Mouse (Mus musculus) hindbrain, embryonic 15.5 days (tissue): ENCODE results near the gene Gper1. TPM values are rescaled to one million over a fixed set of nuclear protein-coding genes. Genes with fewer than 3 reads are reported as not detected.

Experiments used
- ATAC-seq: fragments of 200-750 bp; cut with Nextera tagmentation; 2 replicates; pipeline ENCODE4 v1.8.0; 2017; ENCODE audit warnings: low read depth, moderate number of reproducible peaks, moderate TSS enrichment; ENCODE audit not compliant: low FRiP score
- H3K27ac ChIP-seq: fragments of 300-500 bp; sonication (generic); replicated peaks from 2 replicates; pipeline ENCODE4 v1.5.1; 2015; ENCODE audit warnings: mild to moderate bottlenecking, inconsistent platforms
- H3K27me3 ChIP-seq: fragments of 300-500 bp; sonication (generic); 2 replicates; pipeline ENCODE4 v1.6.1; 2015; ENCODE audit warnings: control low read depth, inconsistent platforms
- H3K36me3 ChIP-seq: fragments of 300-500 bp; sonication (generic); 2 replicates; pipeline ENCODE4 v1.6.1; 2015; ENCODE audit warnings: control low read depth, inconsistent platforms
- H3K4me1 ChIP-seq: fragments of 300-500 bp; sonication (generic); replicated peaks from 2 replicates; pipeline ENCODE4 v1.6.1; 2015; ENCODE audit warnings: control low read depth, inconsistent platforms
- H3K4me2 ChIP-seq: fragments of 300-500 bp; sonication (generic); 2 replicates; pipeline ENCODE4 v1.6.1; 2015; ENCODE audit warnings: moderate library complexity, mild to moderate bottlenecking, inconsistent platforms
- H3K4me3 ChIP-seq: fragments of 300-500 bp; sonication (generic); 2 replicates; pipeline ENCODE4 v1.5.1; 2015; ENCODE audit warnings: mild to moderate bottlenecking, inconsistent platforms
- H3K9ac ChIP-seq: fragments of 300-500 bp; sonication (generic); 2 replicates; pipeline ENCODE4 v1.6.1; 2015; ENCODE audit warnings: inconsistent platforms
- H3K9me3 ChIP-seq: fragments of 300-500 bp; sonication (generic); 2 replicates; pipeline ENCODE4 v1.6.1; 2016; ENCODE audit warnings: control low read depth, inconsistent platforms
- WGBS: fragments of 180-500 bp; shearing (Covaris S2); methylation state at CpG from one replicate; pipeline ENCODE4 v1.1.7; 2015; 5-methylcytosine and 5-hydroxymethylcytosine counted together
- polyA plus RNA-seq: library from polyadenylated mRNA; unstranded; fragments of >200 nt; fragmentation: Nextera tagmentation; extraction: Ambion mirVana; gene quantifications from 2 replicates; pipeline ENCODE4 v1.2.1, GENCODE M21; 2015

Gene Gper1
- polyA plus RNA-seq, 1 experiment from 2014 or later, result 8.6 TPM

DNA sequence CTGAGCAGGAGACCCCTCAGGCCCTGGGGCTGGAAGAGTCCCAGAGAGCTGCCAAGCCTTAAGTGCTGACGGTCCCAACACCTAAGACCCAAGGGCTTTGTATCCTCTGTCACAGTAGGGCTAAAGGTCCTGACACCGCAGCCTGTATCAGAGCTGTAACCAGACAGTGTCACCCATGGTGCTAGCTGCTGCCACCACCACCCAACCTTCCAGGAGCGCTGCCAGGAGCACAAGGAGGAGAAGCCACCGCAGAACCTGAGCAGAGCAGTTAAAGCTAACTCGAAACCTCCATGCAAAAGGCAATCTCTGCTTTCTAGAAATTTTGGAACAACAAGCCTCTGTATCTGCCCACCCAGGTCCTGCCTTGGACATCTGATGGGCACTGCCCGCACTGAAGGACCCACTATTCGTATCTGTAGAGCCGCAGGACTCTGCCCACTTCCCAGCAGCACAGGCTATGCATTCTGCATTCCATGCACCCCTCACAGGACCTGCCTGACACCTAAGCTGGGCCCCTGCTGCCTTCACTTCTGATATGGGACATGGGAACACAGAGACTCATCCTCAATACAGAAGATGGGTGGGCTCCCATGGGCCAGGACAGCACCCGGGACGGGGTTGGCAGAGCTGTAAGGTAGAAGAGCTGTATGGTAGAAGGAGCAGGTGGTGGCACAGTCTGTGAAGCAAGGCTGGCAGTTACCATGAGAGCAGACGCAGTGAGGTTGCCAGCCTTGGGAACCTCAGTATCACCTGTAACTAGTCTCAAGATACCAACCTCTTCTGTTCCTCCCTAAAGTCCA lies 18.2 kb downstream of the Gper1 start:
- WGBS, result 97% methylated on average over 11 of the region's 11 CpGs
- H3K27me3 ChIP-seq, result no peaks in the 10 kb centered on the region
- no peaks in the 10 kb centered on the region for H3K9me3 ChIP-seq
- no peaks in the 10 kb centered on the region for H3K36me3 ChIP-seq
- no peak overlapping the region for H3K4me2 ChIP-seq
- peak overlapping the region; percentile 7; the same call in 1 of the 2 replicates for H3K27ac ChIP-seq
- ATAC-seq, result no peak
- no peak overlapping the region for H3K4me3 ChIP-seq
- peaks cover 27% of the 10 kb centered on the region for H3K4me1 ChIP-seq
- H3K9ac ChIP-seq, result no peak overlapping the region

GRCm38 (mm10) chr5:139441726-139442018 lies 18.7 kb downstream of the Gper1 start:
- no peaks in the 10 kb centered on the region for H3K36me3 ChIP-seq
- H3K27me3 ChIP-seq, result no peaks in the 10 kb centered on the region
- H3K9me3 ChIP-seq, result no peaks in the 10 kb centered on the region
- H3K4me3 ChIP-seq, result no peak overlapping the region
- H3K9ac ChIP-seq, result no peak overlapping the region
- peak overlapping the region; percentile 7; the same call in 1 of the 2 replicates for H3K27ac ChIP-seq
- no peak overlapping the region for H3K4me2 ChIP-seq
- no peak for ATAC-seq
- WGBS, result 89% methylated on average over 2 of the region's 2 CpGs
- H3K4me1 ChIP-seq, result peaks cover 26% of the 10 kb centered on the region

DNA sequence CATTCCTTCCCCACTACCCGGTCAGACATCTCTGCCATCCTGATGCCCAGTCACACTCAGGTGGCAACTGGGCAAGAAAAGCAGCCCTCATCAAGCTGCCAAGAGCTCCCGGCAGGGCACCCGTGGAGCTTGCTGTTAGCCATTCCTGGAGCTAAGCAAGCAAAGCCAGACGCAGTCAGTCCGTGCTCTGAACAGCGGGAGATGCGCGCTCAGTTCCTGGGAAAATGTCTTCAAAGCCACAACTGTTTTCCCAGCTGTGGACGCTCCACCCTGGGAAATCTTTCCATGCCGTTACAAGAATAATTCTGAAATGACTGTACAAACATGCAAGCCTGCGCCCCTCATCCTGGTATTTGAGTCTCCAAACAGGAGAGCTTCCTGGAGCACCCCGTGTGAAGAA lies 19.5 kb downstream of the Gper1 start:
- WGBS, result 62% methylated on average over 12 of the region's 12 CpGs

GRCm38 (mm10) chr5:139442962-139443361 lies 20.0 kb downstream of the Gper1 start:
- Histone ChIP-seq H3K27ac (peak overlapping the region; percentile 56; the same call in 1 of the 2 replicates), H3K4me1 (peaks cover 26% of the 10 kb centered on the region), H3K4me3 (no peak overlapping the region), H3K4me2 (no peak overlapping the region), H3K36me3 (no peaks in the 10 kb centered on the region), H3K9ac (no peak overlapping the region), H3K9me3 (no peaks in the 10 kb centered on the region), H3K27me3 (no peaks in the 10 kb centered on the region)
- WGBS, result 78% methylated on average over 4 of the region's 4 CpGs
- no peak for ATAC-seq

More for the DNA sequence above, 19.5 kb downstream of the Gper1 start:
- Histone ChIP-seq H3K9me3 (no peaks in the 10 kb centered on the region), H3K4me3 (no peak overlapping the region), H3K27ac (peak overlapping the region; percentile 69), H3K4me1 (peaks cover 26% of the 10 kb centered on the region), H3K36me3 (no peaks in the 10 kb centered on the region), H3K27me3 (no peaks in the 10 kb centered on the region), H3K9ac (no peak overlapping the region), H3K4me2 (no peak overlapping the region)
- ATAC-seq, result no peak

- ATAC-seq, result no peak
- no peak overlapping the region for H3K9ac ChIP-seq
- H3K27me3 ChIP-seq, result no peaks in the 10 kb centered on the region
- 83% methylated on average over 8 of the region's 8 CpGs for WGBS
- H3K36me3 ChIP-seq, result no peaks in the 10 kb centered on the region
- H3K27ac ChIP-seq, result no peak overlapping the region
- H3K4me3 ChIP-seq, result no peak overlapping the region
- H3K4me2 ChIP-seq, result no peak overlapping the region
- no peaks in the 10 kb centered on the region for H3K9me3 ChIP-seq
- H3K4me1 ChIP-seq, result peaks cover 37% of the 10 kb centered on the region
Observed at GRCm38 (mm10) chr5:139445258-139445657, 22.3 kb downstream of the Gper1 start.

GRCm38 (mm10) chr5:139448025-139448424 lies 25.1 kb downstream of the Gper1 start:
- Histone ChIP-seq H3K27ac (no peak overlapping the region), H3K9ac (no peak overlapping the region), H3K4me3 (no peak overlapping the region), H3K9me3 (no peaks in the 10 kb centered on the region), H3K36me3 (no peaks in the 10 kb centered on the region), H3K4me1 (peaks cover 19% of the 10 kb centered on the region), H3K4me2 (no peak overlapping the region), H3K27me3 (no peaks in the 10 kb centered on the region)
- WGBS, result 62% methylated on average over 6 of the region's 6 CpGs
- ATAC-seq, result no peak

GRCm38 (mm10) chr5:139449161-139449791 lies 26.3 kb downstream of the Gper1 start:
- Histone ChIP-seq H3K27ac (peak overlapping the region; percentile 23; the same call in 1 of the 2 replicates), H3K4me3 (no peak overlapping the region), H3K9ac (no peak overlapping the region), H3K36me3 (no peaks in the 10 kb centered on the region), H3K9me3 (no peaks in the 10 kb centered on the region), H3K4me1 (peaks cover 19% of the 10 kb centered on the region), H3K4me2 (no peak overlapping the region), H3K27me3 (no peaks in the 10 kb centered on the region)
- WGBS, result 24% methylated on average over 5 of the region's 5 CpGs
- ATAC-seq, result peak; percentile 60; the same call in 1 of the 2 replicates

DNA sequence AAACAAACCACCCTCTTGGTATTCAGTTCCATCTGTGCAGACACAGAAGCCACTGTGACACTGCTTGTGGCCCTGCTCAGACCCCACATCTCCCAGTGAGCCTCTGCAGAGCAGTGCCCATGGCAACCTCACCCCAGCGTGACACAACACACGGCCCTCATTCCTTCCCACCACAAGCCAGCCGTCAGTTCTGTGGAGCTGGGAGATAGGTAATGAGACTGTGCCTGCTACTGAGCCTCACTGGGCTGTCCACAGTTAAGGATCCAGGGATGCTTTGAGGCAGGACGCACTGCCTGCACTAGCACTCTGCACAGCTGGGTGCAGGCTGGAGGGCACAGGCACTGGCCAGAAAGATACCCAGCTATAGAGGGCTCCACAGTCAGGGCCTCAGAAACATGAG lies 27.0 kb downstream of the Gper1 start:
- no peaks in the 10 kb centered on the region for H3K27me3 ChIP-seq
- H3K4me1 ChIP-seq, result peaks cover 19% of the 10 kb centered on the region

GRCm38 (mm10) chr5:139453031-139453430 lies 30.1 kb downstream of the Gper1 start:
- peaks cover 2% of the 10 kb centered on the region; the same call in 1 of the 2 replicates for H3K36me3 ChIP-seq

More for the DNA sequence above, 27.0 kb downstream of the Gper1 start:
- no peak overlapping the region for H3K4me2 ChIP-seq
- 6% methylated on average over 4 of the region's 4 CpGs for WGBS
- no peak overlapping the region for H3K9ac ChIP-seq
- no peaks in the 10 kb centered on the region for H3K9me3 ChIP-seq
- ATAC-seq, result peak; percentile 72; the same call in 1 of the 2 replicates
- peaks cover 2% of the 10 kb centered on the region; the same call in 1 of the 2 replicates for H3K36me3 ChIP-seq
- H3K27ac ChIP-seq, result peak overlapping the region; percentile 23; the same call in 1 of the 2 replicates
- no peak overlapping the region for H3K4me3 ChIP-seq

DNA sequence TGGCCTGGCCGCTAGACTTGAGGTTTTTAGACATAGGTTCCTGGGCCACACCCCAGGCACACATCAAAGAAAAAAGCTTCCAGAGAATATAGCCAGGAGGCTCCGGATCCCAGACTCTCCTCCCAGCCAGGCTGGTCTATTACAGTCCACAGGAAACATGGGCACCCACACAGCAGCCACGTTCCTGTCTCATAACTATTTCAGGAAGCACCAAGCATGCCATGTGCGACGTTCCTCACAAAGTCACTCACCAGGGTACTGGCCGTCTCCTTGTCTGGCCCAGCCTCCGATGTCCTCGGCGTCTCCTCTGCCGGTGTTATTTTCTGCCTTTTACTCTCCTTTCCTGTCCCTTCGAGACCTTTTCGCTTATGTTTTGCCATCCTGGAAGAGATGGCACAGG lies 32.2 kb downstream of the Gper1 start:
- Histone ChIP-seq H3K36me3 (peaks cover 2% of the 10 kb centered on the region; the same call in 1 of the 2 replicates), H3K9me3 (no peaks in the 10 kb centered on the region), H3K27me3 (no peaks in the 10 kb centered on the region), H3K9ac (no peak overlapping the region), H3K27ac (no peak overlapping the region), H3K4me2 (no peak overlapping the region), H3K4me1 (peaks cover 11% of the 10 kb centered on the region), H3K4me3 (no peak overlapping the region)
- ATAC-seq, result no peak
- 87% methylated on average over 12 of the region's 12 CpGs for WGBS

More at GRCm38 (mm10) chr5:139453031-139453430, 30.1 kb downstream of the Gper1 start:
- no peak for ATAC-seq
- Histone ChIP-seq H3K4me2 (no peak overlapping the region), H3K9me3 (no peaks in the 10 kb centered on the region), H3K27ac (no peak overlapping the region), H3K4me3 (no peak overlapping the region), H3K9ac (no peak overlapping the region), H3K27me3 (no peaks in the 10 kb centered on the region), H3K4me1 (peaks cover 16% of the 10 kb centered on the region)
- WGBS, result 85% methylated on average over 10 of the region's 10 CpGs

DNA sequence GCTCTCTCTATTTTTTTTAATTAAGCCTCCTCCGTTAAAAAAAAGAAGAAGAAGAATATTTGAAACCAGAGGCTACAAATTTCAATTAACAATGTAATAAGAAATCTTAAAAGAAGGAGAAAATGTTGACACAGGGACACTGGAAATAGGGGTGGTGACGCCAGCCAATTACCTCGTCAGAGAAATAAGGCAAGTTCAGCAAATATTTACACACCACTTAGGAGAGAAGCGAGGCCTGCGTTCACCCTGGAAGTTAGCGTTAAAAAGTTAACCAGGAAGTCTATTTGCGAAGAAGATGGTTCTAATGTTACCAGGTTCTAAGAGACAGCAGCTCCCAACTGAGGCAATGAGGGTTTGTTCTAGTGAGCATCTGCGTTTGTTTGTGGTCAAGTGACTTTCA lies 34.3 kb downstream of the Gper1 start:
- 91% methylated on average over 8 of the region's 8 CpGs for WGBS
- H3K9ac ChIP-seq, result no peak overlapping the region
- ATAC-seq, result no peak

DNA sequence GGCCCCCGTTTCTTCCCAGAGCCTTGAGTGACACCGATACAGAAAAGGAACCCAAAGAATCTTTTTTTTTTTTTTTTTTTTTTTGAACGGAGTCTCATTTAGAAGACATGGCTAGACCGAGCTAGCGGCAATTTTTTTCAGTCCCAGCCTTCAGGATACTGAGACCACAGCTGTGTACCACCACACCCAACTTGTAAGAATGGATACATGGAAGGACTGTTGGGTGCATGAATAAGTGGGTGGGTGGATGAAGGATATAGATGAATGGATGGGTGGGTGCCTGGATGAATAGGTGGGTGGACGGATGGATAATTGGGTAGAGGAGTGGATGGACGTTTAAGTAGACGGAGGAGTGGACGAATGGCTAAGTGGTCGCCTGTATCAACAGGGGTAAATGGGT lies 37.0 kb downstream of the Gper1 start:
- 0 out of 2 replicates have a peak, but pooled peaks have one; percentile 43 for ATAC-seq
- no peaks in the 10 kb centered on the region for H3K9me3 ChIP-seq
- peak overlapping the region; percentile 58 for H3K9ac ChIP-seq
- H3K4me3 ChIP-seq, result peak overlapping the region; percentile 58
- peaks cover 15% of the 10 kb centered on the region for H3K4me1 ChIP-seq
- no peaks in the 10 kb centered on the region for H3K27me3 ChIP-seq
- peak overlapping the region; percentile 72 for H3K4me2 ChIP-seq
- no peak overlapping the region for H3K27ac ChIP-seq
- H3K36me3 ChIP-seq, result no peaks in the 10 kb centered on the region
- 11% methylated on average over 10 of the region's 10 CpGs for WGBS

More for the DNA sequence above, 34.3 kb downstream of the Gper1 start:
- Histone ChIP-seq H3K4me1 (peaks cover 15% of the 10 kb centered on the region), H3K4me3 (no peak overlapping the region), H3K27ac (no peak overlapping the region), H3K27me3 (no peaks in the 10 kb centered on the region), H3K36me3 (peaks cover 2% of the 10 kb centered on the region; the same call in 1 of the 2 replicates), H3K9me3 (no peaks in the 10 kb centered on the region), H3K4me2 (no peak overlapping the region)
